ENCODE assay signal across 8 mouse cellular contexts in genomic region chr4:32430981-32431380, GRCm38 (mm10).
DNase-seq lines count a peak whose midpoint lies in the region; ATAC-seq and TF ChIP-seq lines count a peak whose summit lies in the region.

No protein-coding gene starts in this region.

- H3K9ac ChIP-seq in embryonic facial prominence, embryonic 11.5 days (replicated peaks; ENCODE audit: low read length), result no peak overlapping the region; the same call in 1 of the 2 replicates
- H3K9ac ChIP-seq in hindbrain, embryonic 15.5 days, result no peak overlapping the region
- peak overlapping the region; percentile 17; the same call in 1 of the 2 replicates for H3K9ac ChIP-seq in midbrain, embryonic 14.5 days (replicated peaks; ENCODE audit: low read length)

- ATAC-seq in embryonic facial prominence, embryonic 11.5 days (replicated peaks; ENCODE audit: insufficient number of reproducible peaks, low FRiP score, low TSS enrichment, low read depth), result peak; percentile 71
- peak; percentile 39; the same call in 1 of the 2 replicates for ATAC-seq in hindbrain, embryonic 15.5 days (ENCODE audit: low FRiP score, low read depth)
- peak; percentile 53; the same call in 1 of the 2 replicates for ATAC-seq in midbrain, embryonic 14.5 days (ENCODE audit: low FRiP score, low TSS enrichment)

- 18% methylated on average over 7 of the region's 7 CpGs for WGBS in embryonic facial prominence, embryonic 11.5 days
- 3% methylated on average over 7 of the region's 7 CpGs for WGBS in hindbrain, embryonic 15.5 days
- WGBS in midbrain, embryonic 14.5 days, result 5% methylated on average over 7 of the region's 7 CpGs

- peak in 1 of 2 experiments; percentile 15 for DNase-seq in layer of hippocampus, adult 2 months (ENCODE audit: low spot score in 2 of 2)
- no peak for DNase-seq in layer of hippocampus, adult 9-10 months (ENCODE audit: low spot score)
- DNase-seq in embryonic facial prominence, embryonic 11.5 days (ENCODE audit: low spot score), result peak; percentile 29
- peak; percentile 50 for DNase-seq in midbrain, embryonic 14.5 days
- DNase-seq in adrenal gland, adult 18-20 months (ENCODE audit: low spot score in 2 of 2), result no peak
- DNase-seq in urinary bladder, postnatal 4 days (ENCODE audit: low spot score in 2 of 2), result no peak
- no peak for DNase-seq in adrenal gland, adult 2 months

- H3K9me3 ChIP-seq in embryonic facial prominence, embryonic 11.5 days (replicated peaks; ENCODE audit: control insufficient read depth, low read length), result no peaks in the 10 kb centered on the region
- no peaks in the 10 kb centered on the region for H3K9me3 ChIP-seq in hindbrain, embryonic 15.5 days
- H3K9me3 ChIP-seq in midbrain, embryonic 14.5 days (ENCODE audit: control insufficient read depth, low read length), result no peaks in the 10 kb centered on the region

- H3K27me3 ChIP-seq in embryonic facial prominence, embryonic 11.5 days (ENCODE audit: control insufficient read depth, insufficient read depth, low read length), result no peaks in the 10 kb centered on the region
- no peaks in the 10 kb centered on the region for H3K27me3 ChIP-seq in hindbrain, embryonic 15.5 days
- no peaks in the 10 kb centered on the region for H3K27me3 ChIP-seq in midbrain, embryonic 14.5 days (ENCODE audit: control insufficient read depth, insufficient read depth, low read length)

- 0 out of 2 replicates have a peak overlapping the region, but pooled peaks have one; percentile 7 for H3K4me2 ChIP-seq in embryonic facial prominence, embryonic 11.5 days (ENCODE audit: low read depth, low read length)
- peak overlapping the region; percentile 21; the same call in 1 of the 2 replicates for H3K4me2 ChIP-seq in hindbrain, embryonic 15.5 days
- peak overlapping the region; percentile 5 for H3K4me2 ChIP-seq in midbrain, embryonic 14.5 days (ENCODE audit: low read length)

- H3K4me3 ChIP-seq in layer of hippocampus, adult 2 months, result peak overlapping the region; percentile 19; the same call in 1 of the 2 replicates
- H3K4me3 ChIP-seq in embryonic facial prominence, embryonic 11.5 days (ENCODE audit: low read depth, low read length), result no peak overlapping the region
- H3K4me3 ChIP-seq in hindbrain, embryonic 15.5 days, result no peak overlapping the region
- H3K4me3 ChIP-seq in midbrain, embryonic 14.5 days (replicated peaks; ENCODE audit: low read depth, low read length), result no peak overlapping the region

- no peak for TF ChIP-seq CTCF in layer of hippocampus, adult 2 months (conservative IDR thresholded peaks at IDR 0.05)

- H3K27ac ChIP-seq in layer of hippocampus, adult 2 months, result peak overlapping the region; percentile 76
- H3K27ac ChIP-seq in embryonic facial prominence, embryonic 11.5 days (replicated peaks; ENCODE audit: low read depth, low read length), result peak overlapping the region; percentile 52; the same call in 1 of the 2 replicates
- H3K27ac ChIP-seq in hindbrain, embryonic 15.5 days (replicated peaks), result peak overlapping the region; percentile 56
- peak overlapping the region; percentile 56 for H3K27ac ChIP-seq in midbrain, embryonic 14.5 days (replicated peaks; ENCODE audit: low read depth, low read length)

- H3K36me3 ChIP-seq in embryonic facial prominence, embryonic 11.5 days (replicated peaks; ENCODE audit: control insufficient read depth, insufficient read depth, low read depth, low read length), result no peaks in the 10 kb centered on the region
- no peaks in the 10 kb centered on the region for H3K36me3 ChIP-seq in hindbrain, embryonic 15.5 days
- H3K36me3 ChIP-seq in midbrain, embryonic 14.5 days (ENCODE audit: control insufficient read depth, insufficient read depth, low read length), result no peaks in the 10 kb centered on the region

- peaks cover 2% of the 10 kb centered on the region; the same call in 1 of the 2 replicates for H3K4me1 ChIP-seq in embryonic facial prominence, embryonic 11.5 days (ENCODE audit: control insufficient read depth, insufficient read depth, low read length)
- H3K4me1 ChIP-seq in hindbrain, embryonic 15.5 days (replicated peaks), result peaks cover 66% of the 10 kb centered on the region
- H3K4me1 ChIP-seq in midbrain, embryonic 14.5 days (ENCODE audit: control insufficient read depth, insufficient read depth, low read length), result peaks cover 54% of the 10 kb centered on the region

Comparison
In these comparisons a context has a peak if more than half of its experiments do, and no peak if none do; other contexts are left out.
1. DNase-seq: peak in embryonic facial prominence, embryonic 11.5 days (single experiment) and midbrain, embryonic 14.5 days (single experiment); none in layer of hippocampus, adult 9-10 months (single experiment), adrenal gland, adult 18-20 months (0 of 2), urinary bladder, postnatal 4 days (0 of 2) and adrenal gland, adult 2 months (single experiment).
2. Peak in every context shown above with its lines, with median percentiles within 50 percentile points of each other: H3K27ac ChIP-seq, ATAC-seq and H3K4me2 ChIP-seq.